13 mouse cellular contexts compared by ENCODE assay signal in the genomic region with DNA sequence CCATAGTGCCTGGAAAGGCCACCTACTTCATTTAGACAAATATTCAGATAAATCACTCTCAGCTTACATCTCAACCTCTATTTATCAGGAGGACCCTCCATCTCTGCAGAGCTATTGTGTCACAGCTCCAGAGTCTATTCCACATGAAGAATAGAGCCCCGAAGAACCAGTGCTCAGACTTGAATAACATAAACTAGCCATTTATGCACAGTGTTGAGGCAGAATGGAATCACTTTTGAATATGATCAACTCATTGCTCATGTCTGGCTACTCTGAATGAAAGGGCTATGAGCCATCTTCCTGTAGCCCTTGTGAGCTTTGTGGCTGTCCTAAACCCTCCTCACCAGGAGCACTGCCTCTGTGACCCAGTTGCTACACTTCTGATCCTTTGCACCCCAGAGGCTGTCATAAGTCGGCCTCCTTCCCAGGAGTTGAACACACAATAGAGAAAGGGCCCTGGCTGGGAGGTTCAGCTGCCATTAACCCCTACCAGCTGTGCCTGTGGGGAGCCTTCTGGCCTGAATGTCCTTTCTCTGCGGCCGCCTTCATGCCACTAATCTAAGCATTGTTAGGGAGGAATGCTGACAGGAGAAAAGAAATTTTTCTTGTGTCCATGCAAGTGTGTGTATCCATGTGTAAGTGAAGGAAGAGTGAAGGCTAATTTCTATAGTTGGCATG.
DNase-seq lines count a peak whose midpoint lies in the region; ATAC-seq and TF ChIP-seq lines count a peak whose summit lies in the region.
"Had no signal": no experiment of that assay in that cellular context is flagged by ENCODE, and none has a peak within 500 bp of the region (broad histone marks: within the 10 kb centered on the region; RNA-seq: fewer than 3 reads in every experiment).

No protein-coding gene starts in this region.

- DNase-seq in left cerebral cortex, postnatal 4 days: peak; percentile 43
- no peak for DNase-seq in left cerebral cortex, postnatal 14 days (ENCODE audit: low spot score in 2 of 2)
- peak; percentile 77 for DNase-seq in mesoderm, embryonic 11.5 days (ENCODE audit: low read depth, low spot score)
- DNase-seq in retina, postnatal 1 day: peak; percentile 87
- no peak for DNase-seq in B cell, adult 2 months
- no peak for DNase-seq in gastrocnemius, adult 8-10 months (ENCODE audit: low spot score in 2 of 2)
- no peak for DNase-seq in heart, adult 2 months
- DNase-seq: cerebellum, adult 9-11 months; heart, postnatal 14 days; kidney, adult 11 months had no signal

- H3K36me3 ChIP-seq in forebrain, embryonic 13.5 days (ENCODE audit: poor library complexity, severe bottlenecking): no peaks in the 10 kb centered on the region
- H3K36me3 ChIP-seq in heart, adult 2 months (ENCODE audit: control insufficient read depth, insufficient read depth, low read length): no peaks in the 10 kb centered on the region
- H3K36me3 ChIP-seq: liver, embryonic 15.5 days had no signal

- WGBS in forebrain, embryonic 13.5 days: 2% methylated on average over 4 of the region's 4 CpGs
- 77% methylated on average over 4 of the region's 4 CpGs for WGBS in heart, adult 2 months

- no peak overlapping the region for H3K9ac ChIP-seq in forebrain, embryonic 13.5 days
- H3K9ac ChIP-seq in heart, adult 2 months (ENCODE audit: low read depth, low read length): no peak overlapping the region
- H3K9ac ChIP-seq: liver, embryonic 15.5 days had no signal

- no peak for TF ChIP-seq POLR2A in heart, adult 2 months (IDR thresholded peaks at IDR 0.05; ENCODE audit: insufficient read depth, low read depth, low read length)

- H3K4me2 ChIP-seq in forebrain, embryonic 13.5 days: 0 out of 2 replicates have a peak overlapping the region, but pooled peaks have one; percentile 5
- H3K4me2 ChIP-seq: liver, embryonic 15.5 days had no signal

- TF ChIP-seq EP300 in heart, adult 2 months (IDR thresholded peaks at IDR 0.05; ENCODE audit: insufficient read depth, low read depth, low read length): no peak

- no peaks in the 10 kb centered on the region for H3K9me3 ChIP-seq in forebrain, embryonic 13.5 days (replicated peaks)
- H3K9me3 ChIP-seq: liver, embryonic 15.5 days had no signal

- H3K79me2 ChIP-seq in heart, adult 2 months (replicated peaks; ENCODE audit: control insufficient read depth, insufficient read depth, low read length): no peaks in the 10 kb centered on the region

- intact Hi-C loops in left cerebral cortex, postnatal 4 days (cut with DNase I): no loop called here
- intact Hi-C loops in left cerebral cortex, postnatal 14 days (cut with DNase I): no loop called here
- intact Hi-C loops in heart, adult 2 months (cut with DNase I): no loop called here

- TF ChIP-seq CTCF in heart, adult 2 months (IDR thresholded peaks at IDR 0.05): no peak

- H3K4me1 ChIP-seq in forebrain, embryonic 13.5 days: peaks cover 40% of the 10 kb centered on the region
- no peaks in the 10 kb centered on the region for H3K4me1 ChIP-seq in heart, adult 2 months (ENCODE audit: control insufficient read depth, insufficient read depth, low read length)
- H3K4me1 ChIP-seq: liver, embryonic 15.5 days had no signal

- H3K4me3 ChIP-seq in forebrain, embryonic 13.5 days: no peak overlapping the region
- H3K4me3 ChIP-seq in heart, adult 2 months: no peak overlapping the region
- H3K4me3 ChIP-seq: erythroblast, embryonic 14.5 days; liver, embryonic 15.5 days had no signal

- H3K27ac ChIP-seq in forebrain, embryonic 13.5 days: no peak overlapping the region
- H3K27ac ChIP-seq in heart, adult 2 months: no peak overlapping the region
- H3K27ac ChIP-seq: liver, embryonic 15.5 days had no signal

- peaks cover 75% of the 10 kb centered on the region for H3K27me3 ChIP-seq in forebrain, embryonic 13.5 days
- H3K27me3 ChIP-seq in heart, adult 2 months (ENCODE audit: control insufficient read depth, insufficient read depth, low read length): no peaks in the 10 kb centered on the region
- H3K27me3 ChIP-seq: liver, embryonic 15.5 days had no signal

- ATAC-seq in forebrain, embryonic 13.5 days: peak; percentile 72; the same call in 1 of the 2 replicates

Comparison
In these comparisons a context has a peak if more than half of its experiments do, and no peak if none do; other contexts are left out.
1. DNase-seq: peak in left cerebral cortex, postnatal 4 days (single experiment), mesoderm, embryonic 11.5 days (single experiment) and retina, postnatal 1 day (single experiment); none in left cerebral cortex, postnatal 14 days (0 of 2), B cell, adult 2 months (0 of 2), gastrocnemius, adult 8-10 months (0 of 2) and heart, adult 2 months (0 of 2).